Mouse (Mus musculus) kidney, adult 2 months (tissue): ENCODE results near the gene Wwox. TPM values are rescaled to one million over a fixed set of nuclear protein-coding genes. Genes with fewer than 3 reads are reported as not detected.

Experiments used
- DNase-seq: peaks from one replicate; pipeline ENCODE4 v3.0.0; 2021
- H3K27ac ChIP-seq: fragments of 200-500 bp; 2 replicates; pipeline ENCODE4 v1.5.1; 2012; ENCODE audit warnings: low read depth, low read length, control low read depth, inconsistent platforms; ENCODE audit not compliant: insufficient read depth
- H3K27me3 ChIP-seq: fragments of 200-500 bp; replicated peaks from 2 replicates; pipeline ENCODE4 v1.6.1; 2012; ENCODE audit warnings: mild to moderate bottlenecking, moderate library complexity, low read length, inconsistent platforms; ENCODE audit not compliant: control insufficient read depth, insufficient read depth
- H3K36me3 ChIP-seq: fragments of 200-500 bp; 2 replicates; pipeline ENCODE4 v1.6.1; 2012; ENCODE audit warnings: mild to moderate bottlenecking, moderate library complexity, low read length, inconsistent platforms; ENCODE audit not compliant: control insufficient read depth, insufficient read depth
- H3K4me1 ChIP-seq: fragments of 200-500 bp; 2 replicates; pipeline ENCODE4 v1.6.1; 2011; ENCODE audit warnings: low read length; ENCODE audit not compliant: control insufficient read depth, insufficient read depth
- H3K4me3 ChIP-seq: fragments of 200-500 bp; 2 replicates; pipeline ENCODE4 v1.5.1; 2011; ENCODE audit warnings: mild to moderate bottlenecking, low read depth, low read length, control low read depth; ENCODE audit not compliant: insufficient read depth
- CTCF ChIP-seq: fragments of 200-500 bp; conservative IDR thresholded peaks from 2 replicates; pipeline ENCODE4 v1.5.1; 2011; ENCODE audit warnings: low read depth, mild to moderate bottlenecking, control low read depth, low read length, moderate library complexity, mixed read lengths; ENCODE audit not compliant: insufficient read depth, insufficient read length
- POLR2A ChIP-seq: fragments of 200-500 bp; IDR thresholded peaks from one replicate; pipeline ENCODE4 v1.6.1; 2011; ENCODE audit warnings: low read depth, low read length, control low read depth
- whole genome bisulfite sequencing: fragments of 180-500 bp; shearing (Covaris S2); methylation state at CpG from one replicate; pipeline ENCODE4 v1.1.7; 2018; 5-methylcytosine and 5-hydroxymethylcytosine counted together
- polyA plus RNA-seq: library from polyadenylated mRNA; depleted of rRNA; stranded (reverse); fragments of >200 nt; gene quantifications from 2 replicates; pipeline ENCODE4 v1.2.3, GENCODE M21; 2012

The Wwox gene
- polyA plus RNA-seq, 1 experiment: 15.3 TPM

- H3K4me1 ChIP-seq: no peaks in the 10 kb centered on the region
- TF ChIP-seq POLR2A (no peak), CTCF (no peak)
- no peak overlapping the region for H3K27ac ChIP-seq
- no peaks in the 10 kb centered on the region for H3K27me3 ChIP-seq
- H3K4me3 ChIP-seq: no peak overlapping the region
- no peaks in the 10 kb centered on the region for H3K36me3 ChIP-seq
- WGBS: 32% methylated on average over 3 of the region's 3 CpGs
- no peak for DNase-seq
These were observed 630.8 kb downstream of the Wwox start for GRCm38 (mm10) chr8:115070225-115070624.

GRCm38 (mm10) chr8:115071231-115071630, 631.8 kb downstream of the Wwox start:
- WGBS: 95% methylated on average over 12 of the region's 12 CpGs
- no peak for DNase-seq
- no peaks in the 10 kb centered on the region for H3K4me1 ChIP-seq
- H3K27ac ChIP-seq: no peak overlapping the region
- no peak overlapping the region for H3K4me3 ChIP-seq
- no peaks in the 10 kb centered on the region for H3K36me3 ChIP-seq
- no peaks in the 10 kb centered on the region for H3K27me3 ChIP-seq
- TF ChIP-seq CTCF (no peak), POLR2A (no peak)

- Histone ChIP-seq H3K36me3 (no peaks in the 10 kb centered on the region), H3K27me3 (no peaks in the 10 kb centered on the region), H3K4me1 (no peaks in the 10 kb centered on the region), H3K4me3 (no peak overlapping the region), H3K27ac (no peak overlapping the region)
- DNase-seq: no peak
- TF ChIP-seq POLR2A (no peak), CTCF (no peak)
- WGBS: 46% methylated on average over 7 of the region's 7 CpGs
These were observed 638.8 kb downstream of the Wwox start for GRCm38 (mm10) chr8:115078296-115078695.

- no peaks in the 10 kb centered on the region for H3K27me3 ChIP-seq
- TF ChIP-seq CTCF (no peak), POLR2A (no peak)
- WGBS: 72% methylated on average over 7 of the region's 7 CpGs
- H3K36me3 ChIP-seq: no peaks in the 10 kb centered on the region
- no peak overlapping the region for H3K4me3 ChIP-seq
- H3K27ac ChIP-seq: no peak overlapping the region
- no peak for DNase-seq
- no peaks in the 10 kb centered on the region for H3K4me1 ChIP-seq
These were observed 642.1 kb downstream of the Wwox start for GRCm38 (mm10) chr8:115081302-115082207.

DNA sequence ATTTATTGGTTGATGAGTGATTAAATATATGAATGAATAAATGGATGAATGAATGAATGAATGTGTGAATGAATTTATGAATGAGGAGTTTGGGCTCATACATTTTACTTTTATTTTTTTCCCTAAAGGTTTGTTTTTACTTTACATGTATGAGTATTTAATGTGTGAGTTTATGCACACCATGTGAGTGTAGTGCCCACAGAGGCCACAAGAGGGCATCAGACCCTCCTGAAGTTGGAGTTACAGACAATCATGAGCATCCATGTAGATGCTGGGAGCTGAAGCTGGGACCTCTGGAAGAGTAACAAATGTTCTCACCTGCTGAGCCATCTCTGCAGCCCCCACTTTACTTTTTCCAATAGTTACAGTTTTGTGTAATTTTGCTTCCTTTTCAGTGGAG, 648.7 kb downstream of the Wwox start:
- no peaks in the 10 kb centered on the region for H3K36me3 ChIP-seq

GRCm38 (mm10) chr8:115089744-115090143, 650.3 kb downstream of the Wwox start:
- DNase-seq: no peak
- TF ChIP-seq POLR2A (no peak), CTCF (no peak)
- Histone ChIP-seq H3K4me3 (no peak overlapping the region), H3K27me3 (no peaks in the 10 kb centered on the region), H3K4me1 (no peaks in the 10 kb centered on the region), H3K27ac (no peak overlapping the region), H3K36me3 (no peaks in the 10 kb centered on the region)
- 64% methylated on average over 7 of the region's 7 CpGs for WGBS

More for the DNA sequence above, 648.7 kb downstream of the Wwox start:
- TF ChIP-seq POLR2A: no peak
- TF ChIP-seq CTCF: no peak
- Histone ChIP-seq H3K4me3 (no peak overlapping the region), H3K27me3 (no peaks in the 10 kb centered on the region), H3K4me1 (no peaks in the 10 kb centered on the region), H3K27ac (no peak overlapping the region)
- DNase-seq: no peak

DNA sequence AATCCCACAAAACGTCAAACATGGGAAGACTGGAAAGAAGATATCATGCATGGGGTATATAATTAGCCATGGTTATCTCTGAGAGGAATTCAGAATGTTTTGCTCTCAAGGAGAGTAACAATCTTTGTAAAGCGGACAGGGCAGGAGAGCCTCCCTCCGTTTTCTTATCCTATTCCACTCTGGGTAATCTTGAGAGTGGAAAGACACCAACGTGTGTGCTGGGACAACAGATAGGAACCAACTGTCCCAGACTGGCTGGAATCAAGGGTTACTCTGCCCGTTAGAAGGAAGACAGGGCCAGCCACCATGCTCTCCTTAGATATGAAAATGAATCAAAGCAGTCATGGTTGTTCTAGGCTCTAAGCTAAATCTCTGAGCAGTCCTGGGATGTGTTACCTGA, 650.7 kb downstream of the Wwox start:
- TF ChIP-seq POLR2A: no peak
- TF ChIP-seq CTCF: no peak
- no peaks in the 10 kb centered on the region for H3K27me3 ChIP-seq
- H3K36me3 ChIP-seq: no peaks in the 10 kb centered on the region
- no peak overlapping the region for H3K4me3 ChIP-seq
- WGBS: 65% methylated on average over 5 of the region's 5 CpGs
- H3K4me1 ChIP-seq: no peaks in the 10 kb centered on the region
- H3K27ac ChIP-seq: no peak overlapping the region
- no peak for DNase-seq
